Mouse (Mus musculus): ENCODE results near the gene Lxn.
A peak's percentile ranks its signal among the peaks of the same experiment; 100 is the strongest.

Gene Lxn

GRCm38 (mm10) chr3:67462015-67462414 lies 1.7 kb downstream of the Lxn start:
- no peak for DNase-seq (ENCODE audit: extremely low spot score)

- DNase-seq (ENCODE audit: extremely low spot score) = no peak
Observed at GRCm38 (mm10) chr3:67459881-67460280, 3.8 kb downstream of the Lxn start.

- DNase-seq (ENCODE audit: extremely low spot score) = no peak
Observed at GRCm38 (mm10) chr3:67450601-67451210, 13.0 kb downstream of the Lxn start.

GRCm38 (mm10) chr3:67449660-67450059 lies 14.1 kb downstream of the Lxn start:
- no peak for DNase-seq (ENCODE audit: extremely low spot score)

GRCm38 (mm10) chr3:67447143-67447542 lies 16.6 kb downstream of the Lxn start:
- no peak for DNase-seq (ENCODE audit: extremely low spot score)

GRCm38 (mm10) chr3:67434011-67434410 lies 29.7 kb downstream of the Lxn start:
- DNase-seq (ENCODE audit: extremely low spot score) = no peak

GRCm38 (mm10) chr3:67429999-67430380 lies 33.7 kb downstream of the Lxn start, which contains the start of gene Gfm1:
TSS of gene Gfm1 (plus strand) at chr3:67430096.
- peak; percentile 83 for DNase-seq (ENCODE audit: extremely low spot score)

GRCm38 (mm10) chr3:67429338-67429998 lies 34.3 kb downstream of the Lxn start:
- DNase-seq (ENCODE audit: extremely low spot score) = no peak

Data from embryo, embryonic 9.5 days (tissue).